Mouse (Mus musculus) erythroblast, embryonic 14.5 days (primary cell): ENCODE data around the gene Gm44511.

Experiments
- GATA1 ChIP-seq: IDR thresholded peaks from 2 replicates; pipeline ENCODE4 v1.6.1; 2012; ENCODE audit warnings: low read length, inconsistent platforms, mixed read lengths
- TAL1 ChIP-seq: IDR thresholded peaks from 3 replicates; pipeline ENCODE4 v1.6.1; 2012; ENCODE audit warnings: low read length, inconsistent platforms, mixed read lengths

DNA sequence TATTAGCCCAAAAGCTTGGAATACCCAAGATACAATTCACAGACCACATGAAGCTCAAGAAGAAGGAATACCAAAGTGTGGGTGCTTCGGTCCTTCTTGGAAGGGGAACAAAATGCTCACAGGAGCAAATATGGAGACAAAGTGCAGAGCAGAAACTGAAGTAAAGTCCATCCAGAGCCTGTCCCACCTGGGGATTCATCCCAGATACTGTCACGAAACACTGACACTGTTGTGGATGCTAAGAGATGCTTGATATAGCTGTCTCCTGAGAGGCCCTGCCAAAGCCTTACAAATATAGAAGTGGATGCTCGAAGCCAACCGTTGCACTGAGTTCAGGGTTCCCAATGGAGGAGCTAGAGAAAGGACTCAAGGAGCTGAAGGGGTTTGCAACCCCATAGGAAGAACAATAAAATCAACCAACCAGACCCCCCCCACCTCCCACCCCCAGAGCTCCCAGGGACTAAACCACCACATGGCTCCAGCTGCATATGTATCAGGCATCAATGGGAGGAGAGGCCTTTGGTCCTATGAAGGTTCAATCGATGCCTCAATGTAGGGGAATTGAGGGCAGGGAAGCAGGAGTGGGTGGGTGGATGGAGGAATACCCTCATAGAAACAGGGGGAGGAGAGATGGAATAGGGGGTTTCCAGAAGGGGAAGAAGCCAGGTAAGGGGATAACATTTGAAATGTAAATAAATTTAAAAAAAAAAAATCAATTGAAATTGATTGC lies 66.7 kb downstream of the Gm44511 start:
- TF ChIP-seq GATA1 (no peak), TAL1 (no peak)
